Mouse (Mus musculus) lung, embryonic 16.5 days (tissue): ENCODE results near the gene Trpv1. TPM values are rescaled to one million over a fixed set of nuclear protein-coding genes. Genes with fewer than 3 reads are reported as not detected.

Source experiments
- ATAC-seq: fragments of 200-750 bp; cut with Nextera tagmentation; 2 replicates; pipeline ENCODE4 v1.8.0; 2017; ENCODE audit warnings: low read depth, mild to moderate bottlenecking, moderate library complexity
- H3K27ac ChIP-seq: fragments of 300-500 bp; sonication (generic); 2 replicates; pipeline ENCODE4 v1.5.1; 2014; ENCODE audit warnings: mild to moderate bottlenecking, control low read depth, low read length
- H3K27me3 ChIP-seq: fragments of 300-500 bp; sonication (generic); 2 replicates; pipeline ENCODE4 v1.6.1; 2014; ENCODE audit warnings: low read depth, low read length, mixed read lengths; ENCODE audit not compliant: control insufficient read depth, insufficient read depth
- H3K36me3 ChIP-seq: fragments of 300-500 bp; sonication (generic); 2 replicates; pipeline ENCODE4 v1.6.1; 2014; ENCODE audit warnings: low read length; ENCODE audit not compliant: control insufficient read depth, insufficient read depth
- H3K4me1 ChIP-seq: fragments of 300-500 bp; sonication (generic); replicated peaks from 2 replicates; pipeline ENCODE4 v1.6.1; 2014; ENCODE audit warnings: low read length, mixed read lengths; ENCODE audit not compliant: control insufficient read depth, insufficient read depth
- H3K4me2 ChIP-seq: fragments of 300-500 bp; sonication (generic); 2 replicates; pipeline ENCODE4 v1.6.1; 2014; ENCODE audit warnings: low read depth, low read length, control low read depth
- H3K4me3 ChIP-seq: fragments of 300-500 bp; sonication (generic); 2 replicates; pipeline ENCODE4 v1.5.1; 2014; ENCODE audit warnings: mild to moderate bottlenecking, low read length, control low read depth
- H3K9ac ChIP-seq: fragments of 300-500 bp; sonication (generic); 2 replicates; pipeline ENCODE4 v1.6.1; 2014; ENCODE audit warnings: low read length, control low read depth
- H3K9me3 ChIP-seq: fragments of 300-500 bp; sonication (generic); 2 replicates; pipeline ENCODE4 v1.6.1; 2016; ENCODE audit warnings: low read length; ENCODE audit not compliant: control insufficient read depth
- WGBS: fragments of 180-500 bp; shearing (Covaris S2); extraction: QIAGEN DNeasy Blood & Tissue Kit; methylation state at CpG from one replicate; pipeline ENCODE4 v1.1.7; 2014; 5-methylcytosine and 5-hydroxymethylcytosine counted together
- polyA plus RNA-seq: library from polyadenylated mRNA; unstranded; fragments of >200 nt; fragmentation: Nextera tagmentation; extraction: Ambion mirVana; gene quantifications from 2 replicates; pipeline ENCODE4 v1.2.1, GENCODE M21; 2015

Gene Trpv1
- polyA plus RNA-seq, 1 experiment from 2014 or later, result 0.05 TPM

- Histone ChIP-seq H3K36me3 (no peaks in the 10 kb centered on the region), H3K27me3 (no peaks in the 10 kb centered on the region), H3K4me3 (no peak overlapping the region), H3K27ac (no peak overlapping the region), H3K9me3 (no peaks in the 10 kb centered on the region), H3K4me2 (no peak overlapping the region), H3K4me1 (no peaks in the 10 kb centered on the region), H3K9ac (no peak overlapping the region)
- ATAC-seq, result no peak
Observed at GRCm38 (mm10) chr11:73258664-73259063, 24.6 kb downstream of the Trpv1 start.

GRCm38 (mm10) chr11:73260457-73260856 is 26.4 kb downstream of the Trpv1 start:
- H3K36me3 ChIP-seq, result no peaks in the 10 kb centered on the region
- no peaks in the 10 kb centered on the region for H3K9me3 ChIP-seq
- H3K27ac ChIP-seq, result no peak overlapping the region
- H3K4me3 ChIP-seq, result no peak overlapping the region
- no peaks in the 10 kb centered on the region for H3K27me3 ChIP-seq
- WGBS, result 57% methylated on average over 3 of the region's 3 CpGs
- no peak overlapping the region for H3K9ac ChIP-seq
- H3K4me1 ChIP-seq, result no peaks in the 10 kb centered on the region
- ATAC-seq, result no peak
- no peak overlapping the region for H3K4me2 ChIP-seq

- 51% methylated on average over 1 of the region's 1 CpGs for WGBS
- Histone ChIP-seq H3K36me3 (no peaks in the 10 kb centered on the region), H3K9me3 (no peaks in the 10 kb centered on the region), H3K27ac (no peak overlapping the region), H3K4me3 (no peak overlapping the region), H3K4me2 (no peak overlapping the region), H3K27me3 (no peaks in the 10 kb centered on the region), H3K4me1 (no peaks in the 10 kb centered on the region), H3K9ac (no peak overlapping the region)
- no peak for ATAC-seq
Observed at GRCm38 (mm10) chr11:73261385-73261784, 27.3 kb downstream of the Trpv1 start.

GRCm38 (mm10) chr11:73267267-73267666 is 33.2 kb downstream of the Trpv1 start, which contains the start of gene Trpv3:
Gene Trpv3, plus strand, starts transcription at chr11:73267388.
- H3K27ac ChIP-seq, result no peak within 1 kb of the TSS

GRCm38 (mm10) chr11:73274821-73275220 is 40.7 kb downstream of the Trpv1 start:
- Histone ChIP-seq H3K27ac (no peak overlapping the region), H3K9me3 (no peaks in the 10 kb centered on the region), H3K4me2 (no peak overlapping the region), H3K9ac (no peak overlapping the region), H3K4me1 (no peaks in the 10 kb centered on the region; the same call in 1 of the 2 replicates), H3K27me3 (no peaks in the 10 kb centered on the region), H3K4me3 (no peak overlapping the region), H3K36me3 (no peaks in the 10 kb centered on the region)
- WGBS, result 29% methylated on average over 2 of the region's 2 CpGs
- ATAC-seq, result no peak

More at GRCm38 (mm10) chr11:73267267-73267666, 33.2 kb downstream of the Trpv1 start, which contains the start of gene Trpv3:
- Histone ChIP-seq H3K9me3 (no peaks in the 10 kb centered on the region), H3K4me2 (no peak within 1 kb of the TSS), H3K4me3 (no peak within 1 kb of the TSS), H3K4me1 (no peaks in the 10 kb centered on the region), H3K9ac (no peak within 1 kb of the TSS), H3K36me3 (no peaks in the 10 kb centered on the region), H3K27me3 (no peaks in the 10 kb centered on the region)
- no peak for ATAC-seq
- 71% methylated on average over 7 of the region's 7 CpGs for WGBS

GRCm38 (mm10) chr11:73280710-73281109 is 46.6 kb downstream of the Trpv1 start:
- WGBS, result 27% methylated on average over 5 of the region's 5 CpGs
- H3K27me3 ChIP-seq, result no peaks in the 10 kb centered on the region
- peaks cover 10% of the 10 kb centered on the region for H3K4me1 ChIP-seq
- no peak overlapping the region for H3K4me3 ChIP-seq
- H3K9ac ChIP-seq, result no peak overlapping the region
- no peaks in the 10 kb centered on the region for H3K36me3 ChIP-seq
- no peak for ATAC-seq
- no peak overlapping the region for H3K27ac ChIP-seq
- H3K9me3 ChIP-seq, result no peaks in the 10 kb centered on the region
- no peak overlapping the region for H3K4me2 ChIP-seq

GRCm38 (mm10) chr11:73281528-73282027 is 47.5 kb downstream of the Trpv1 start:
- H3K4me1 ChIP-seq, result peaks cover 10% of the 10 kb centered on the region
- H3K36me3 ChIP-seq, result no peaks in the 10 kb centered on the region
- H3K9ac ChIP-seq, result peak overlapping the region; percentile 48; the same call in 1 of the 2 replicates
- H3K9me3 ChIP-seq, result no peaks in the 10 kb centered on the region
- no peaks in the 10 kb centered on the region for H3K27me3 ChIP-seq
- ATAC-seq, result peak; percentile 72
- H3K4me2 ChIP-seq, result peak overlapping the region; percentile 65
- WGBS, result 4% methylated on average over 16 of the region's 16 CpGs
- no peak overlapping the region for H3K27ac ChIP-seq
- H3K4me3 ChIP-seq, result peak overlapping the region; percentile 39

- H3K27ac ChIP-seq, result peak overlapping the region; percentile 47; the same call in 1 of the 2 replicates
- H3K4me3 ChIP-seq, result no peak overlapping the region
- no peak overlapping the region for H3K4me2 ChIP-seq
- H3K9me3 ChIP-seq, result no peaks in the 10 kb centered on the region
- H3K36me3 ChIP-seq, result no peaks in the 10 kb centered on the region
- peak; percentile 84 for ATAC-seq
- WGBS, result 41% methylated on average over 9 of the region's 9 CpGs
- peaks cover 10% of the 10 kb centered on the region for H3K4me1 ChIP-seq
- H3K9ac ChIP-seq, result no peak overlapping the region
- no peaks in the 10 kb centered on the region for H3K27me3 ChIP-seq
Observed at GRCm38 (mm10) chr11:73283369-73283768, 49.3 kb downstream of the Trpv1 start.

GRCm38 (mm10) chr11:73283926-73284325 is 49.8 kb downstream of the Trpv1 start:
- 44% methylated on average over 1 of the region's 1 CpGs for WGBS
- no peaks in the 10 kb centered on the region for H3K27me3 ChIP-seq

More at GRCm38 (mm10) chr11:73283926-73284325, 49.8 kb downstream of the Trpv1 start:
- peak; percentile 1; the same call in 1 of the 2 replicates for ATAC-seq
- Histone ChIP-seq H3K4me1 (peaks cover 10% of the 10 kb centered on the region), H3K4me2 (no peak overlapping the region), H3K9ac (0 out of 2 replicates have a peak overlapping the region, but pooled peaks have one; percentile 6), H3K9me3 (no peaks in the 10 kb centered on the region), H3K36me3 (no peaks in the 10 kb centered on the region), H3K4me3 (no peak overlapping the region), H3K27ac (peak overlapping the region; percentile 47; the same call in 1 of the 2 replicates)
